In the genomic region with DNA sequence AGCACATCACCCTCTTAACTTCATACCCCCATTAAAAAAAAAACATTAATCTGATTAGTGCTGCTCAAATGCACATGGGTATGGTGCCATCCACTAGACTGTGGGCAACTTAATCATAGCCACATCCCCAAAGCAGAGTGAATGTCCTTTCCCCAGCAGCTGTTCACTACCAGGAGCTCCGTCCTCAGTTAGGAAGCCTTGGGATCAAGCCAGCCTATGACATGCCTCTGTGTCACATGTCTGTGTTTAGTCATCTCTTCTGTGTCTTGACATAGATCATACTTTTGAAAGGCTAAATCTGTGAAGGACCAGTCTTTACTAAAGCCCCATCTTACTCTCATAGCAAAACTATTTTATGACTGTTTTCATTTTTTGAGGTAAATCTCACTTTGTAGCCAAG, we compare ENCODE assay signal across 17 mouse cellular contexts.
DNase-seq lines count a peak whose midpoint lies in the region; ATAC-seq lines count a peak whose summit lies in the region.
"Had no signal": no experiment of that assay in that cellular context is flagged by ENCODE, and none has a peak within 500 bp of the region (broad histone marks: within the 10 kb centered on the region; RNA-seq: fewer than 3 reads in every experiment).

No protein-coding gene starts in this region.

- no peak overlapping the region for H3K4me2 ChIP-seq in kidney, embryonic 14.5 days (replicated peaks; ENCODE audit: low read depth, low read length)
- H3K4me2 ChIP-seq: embryonic facial prominence, embryonic 12.5 days; forebrain, embryonic 12.5 days; midbrain, embryonic 12.5 days; neural tube, embryonic 13.5 days had no signal

- H3K4me1 ChIP-seq in kidney, embryonic 14.5 days (ENCODE audit: control insufficient read depth, insufficient read depth, low read length), result no peaks in the 10 kb centered on the region
- H3K4me1 ChIP-seq: forebrain, embryonic 12.5 days; midbrain, embryonic 12.5 days had no signal

- H3K4me3 ChIP-seq in kidney, embryonic 14.5 days (ENCODE audit: low read length), result no peak overlapping the region
- H3K4me3 ChIP-seq: embryonic facial prominence, embryonic 12.5 days; forebrain, embryonic 12.5 days; heart, embryonic 13.5 days; midbrain, embryonic 12.5 days; neural tube, embryonic 13.5 days had no signal

- no peak overlapping the region for H3K9ac ChIP-seq in kidney, embryonic 14.5 days (ENCODE audit: low read depth, low read length)
- H3K9ac ChIP-seq: embryonic facial prominence, embryonic 12.5 days; forebrain, embryonic 12.5 days; heart, embryonic 13.5 days; midbrain, embryonic 12.5 days; neural tube, embryonic 13.5 days had no signal

- DNase-seq in cerebellum, postnatal 10 days, result peak; percentile 66 to 67
- DNase-seq in cerebellum, adult 9-10 months, result no peak
- DNase-seq in kidney, postnatal 10 days, result peak; percentile 18
- DNase-seq in 3134 (ENCODE audit: extremely low read depth, insufficient read length, low spot score), result peak; percentile 82
- DNase-seq in adrenal gland, postnatal 10 days, result peak; percentile 72
- DNase-seq in layer of hippocampus, postnatal 10 days (ENCODE audit: low spot score in 2 of 2), result no peak
- no peak for DNase-seq in kidney, postnatal 14 days
- DNase-seq: B cell, adult 2 months; cerebellum, adult 9-11 months; right cerebral cortex, adult 18-20 months; thymus, postnatal 14 days had no signal

- ATAC-seq in kidney, embryonic 14.5 days (ENCODE audit: low FRiP score, low TSS enrichment), result no peak

- WGBS in kidney, embryonic 14.5 days, result 75% methylated on average over 1 of the region's 1 CpGs

- H3K27ac ChIP-seq in kidney, embryonic 14.5 days (ENCODE audit: low read depth, low read length), result no peak overlapping the region
- H3K27ac ChIP-seq: embryonic facial prominence, embryonic 12.5 days; forebrain, embryonic 12.5 days; heart, embryonic 13.5 days; midbrain, embryonic 12.5 days; neural tube, embryonic 13.5 days had no signal

- no peaks in the 10 kb centered on the region for H3K9me3 ChIP-seq in kidney, embryonic 14.5 days (ENCODE audit: control insufficient read depth, low read length)
- H3K9me3 ChIP-seq: embryonic facial prominence, embryonic 12.5 days; forebrain, embryonic 12.5 days; heart, embryonic 13.5 days; midbrain, embryonic 12.5 days; neural tube, embryonic 13.5 days had no signal

- H3K36me3 ChIP-seq in kidney, embryonic 14.5 days (ENCODE audit: control insufficient read depth, insufficient read depth, low read length), result no peaks in the 10 kb centered on the region
- H3K36me3 ChIP-seq: forebrain, embryonic 12.5 days; heart, embryonic 13.5 days; midbrain, embryonic 12.5 days; neural tube, embryonic 13.5 days had no signal

- H3K27me3 ChIP-seq in kidney, embryonic 14.5 days (ENCODE audit: control insufficient read depth, insufficient read depth, low read length), result no peaks in the 10 kb centered on the region
- H3K27me3 ChIP-seq: embryonic facial prominence, embryonic 12.5 days; forebrain, embryonic 12.5 days; heart, embryonic 13.5 days; midbrain, embryonic 12.5 days; neural tube, embryonic 13.5 days had no signal

Comparison
In these comparisons a context has a peak if more than half of its experiments do, and no peak if none do; other contexts are left out.
1. DNase-seq: peak in cerebellum, postnatal 10 days (2 of 2), kidney, postnatal 10 days (single experiment), 3134 (single experiment) and adrenal gland, postnatal 10 days (single experiment); none in cerebellum, adult 9-10 months (single experiment), layer of hippocampus, postnatal 10 days (0 of 2) and kidney, postnatal 14 days (single experiment).